Mouse (Mus musculus): Measurements from ENCODE around the gene Hs6st3. TPM values are rescaled to one million over a fixed set of nuclear protein-coding genes. Genes with fewer than 3 reads are reported as not detected.
A peak's percentile ranks its signal among the peaks of the same experiment; 100 is the strongest.

Gene Hs6st3
- total RNA-seq, 2 experiments from 2014 or later: 58.6 to 59.6 TPM

DNA sequence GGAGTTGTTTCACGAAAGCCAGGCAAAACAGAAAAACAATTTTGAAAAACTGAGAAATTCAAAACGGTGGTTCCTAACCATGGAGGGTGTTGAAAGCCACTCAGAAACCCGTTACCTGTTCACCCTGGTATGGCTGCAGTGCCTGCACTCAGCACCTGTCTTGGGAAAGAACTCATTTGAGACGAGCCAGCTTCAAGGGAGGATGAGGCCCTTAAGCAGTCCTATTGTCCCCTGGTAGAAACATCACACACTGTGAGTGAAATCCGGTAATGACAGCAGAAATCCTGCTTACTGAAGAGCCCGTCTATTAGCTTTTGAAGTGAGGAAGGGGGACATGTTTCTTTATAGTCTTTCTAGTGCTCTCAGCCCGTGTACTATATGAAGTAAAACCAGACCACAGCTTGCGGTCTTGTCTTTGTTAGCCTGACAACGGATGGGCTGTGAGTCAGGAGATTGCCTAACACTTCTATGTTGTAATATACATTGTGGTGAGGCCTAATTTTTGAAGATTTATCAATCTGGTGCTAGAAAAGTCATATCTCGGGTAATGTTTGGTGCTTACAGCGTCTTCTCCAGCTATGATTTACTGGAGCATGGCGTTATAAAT is 641.9 kb downstream of the Hs6st3 start:
- no peak for DNase-seq (ENCODE audit: low spot score in 2 of 2)

DNA sequence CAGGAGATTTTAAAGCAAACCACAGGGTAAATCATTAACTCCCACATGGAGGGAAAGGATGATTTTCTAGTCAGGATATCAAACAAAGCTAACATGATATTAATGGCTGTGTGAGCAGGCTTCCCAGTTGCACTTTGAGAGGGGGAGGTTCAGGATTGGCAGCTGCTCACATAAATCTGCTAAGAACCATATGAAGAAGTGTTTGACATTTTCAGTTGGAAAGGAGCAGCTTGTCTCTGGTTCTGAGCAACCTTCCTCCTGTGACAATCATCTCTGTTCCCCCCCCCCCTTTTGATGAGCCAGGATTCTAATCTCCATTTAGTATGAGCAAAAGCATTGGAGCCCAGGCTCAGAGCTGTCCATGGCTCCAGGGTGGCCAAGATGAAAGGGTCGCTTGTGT is 643.0 kb downstream of the Hs6st3 start:
- DNase-seq (ENCODE audit: low spot score in 2 of 2): peak; percentile 67 to 81

DNA sequence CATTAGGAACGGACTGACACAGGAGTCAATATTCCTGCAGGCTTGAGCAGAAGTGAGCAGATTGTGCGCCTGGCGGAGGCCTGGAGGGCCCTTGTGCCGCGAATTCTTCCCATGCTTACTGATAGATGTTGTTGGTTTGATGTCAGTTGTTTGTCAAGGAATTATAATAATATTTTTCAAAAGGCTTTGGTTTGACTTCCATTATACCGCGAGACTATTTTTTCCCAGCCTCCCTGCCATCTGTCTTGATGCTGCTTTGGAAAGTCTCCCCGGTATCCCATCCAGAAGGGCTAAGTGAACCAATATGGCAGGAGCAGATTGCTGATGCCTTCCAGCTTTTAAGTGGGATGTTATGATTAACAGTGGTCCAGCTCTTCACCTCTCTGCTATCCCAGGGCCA is 651.3 kb downstream of the Hs6st3 start:
- peak; percentile 84 to 94 for DNase-seq (ENCODE audit: low spot score in 2 of 2)

DNA sequence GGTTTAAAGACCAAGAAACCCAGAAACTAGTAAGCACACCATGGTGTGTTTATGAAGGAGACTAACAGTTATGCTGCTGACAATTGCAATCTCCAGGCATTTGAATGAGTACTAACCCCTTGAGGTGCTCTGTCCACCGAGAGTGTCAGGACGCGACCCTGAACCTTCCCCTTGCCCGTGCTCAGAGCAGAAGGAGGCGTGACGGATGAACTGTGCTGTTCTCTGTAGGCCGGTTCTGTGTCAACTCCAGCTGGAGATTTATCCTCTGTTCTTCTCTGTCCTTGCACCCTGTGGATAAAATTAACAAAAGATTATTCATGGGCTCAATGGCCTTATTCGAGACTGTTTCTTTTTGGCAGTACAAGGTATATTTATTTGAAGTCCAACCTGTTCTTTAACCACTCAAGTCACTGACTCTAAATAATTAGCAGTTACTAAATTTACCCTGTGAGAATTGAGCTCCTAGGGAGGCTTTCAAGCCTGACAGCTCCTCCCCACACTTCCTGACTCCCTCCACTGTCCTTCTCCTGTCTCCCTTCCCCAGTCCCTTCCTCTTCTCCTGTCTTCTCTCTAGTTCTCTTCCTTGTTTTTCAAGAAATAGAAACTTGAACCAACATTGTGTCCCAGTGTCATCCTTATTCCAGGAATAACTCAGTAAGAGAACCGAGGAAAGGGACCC is 659.2 kb downstream of the Hs6st3 start:
- no peak for DNase-seq (ENCODE audit: low spot score in 2 of 2)

DNA sequence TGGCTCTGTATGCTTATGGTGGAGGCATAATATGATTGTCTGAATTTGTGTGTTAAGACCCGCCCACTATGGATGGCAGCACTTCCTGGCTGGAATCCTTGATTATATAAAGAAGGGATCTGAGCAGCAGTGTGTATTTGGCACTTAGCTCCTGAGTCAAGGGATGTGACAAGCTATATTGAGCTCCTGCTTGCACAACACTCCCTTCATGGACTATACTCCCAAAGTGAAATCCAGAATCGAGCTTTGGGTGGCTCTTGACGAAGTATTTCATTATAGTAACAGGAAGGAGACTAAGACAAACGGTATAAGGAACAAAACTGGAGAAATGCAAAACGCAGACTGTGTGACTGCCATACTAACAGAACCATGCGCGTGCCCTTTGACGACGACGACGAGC is 660.4 kb downstream of the Hs6st3 start:
- no peak for DNase-seq (ENCODE audit: low spot score in 2 of 2)

DNA sequence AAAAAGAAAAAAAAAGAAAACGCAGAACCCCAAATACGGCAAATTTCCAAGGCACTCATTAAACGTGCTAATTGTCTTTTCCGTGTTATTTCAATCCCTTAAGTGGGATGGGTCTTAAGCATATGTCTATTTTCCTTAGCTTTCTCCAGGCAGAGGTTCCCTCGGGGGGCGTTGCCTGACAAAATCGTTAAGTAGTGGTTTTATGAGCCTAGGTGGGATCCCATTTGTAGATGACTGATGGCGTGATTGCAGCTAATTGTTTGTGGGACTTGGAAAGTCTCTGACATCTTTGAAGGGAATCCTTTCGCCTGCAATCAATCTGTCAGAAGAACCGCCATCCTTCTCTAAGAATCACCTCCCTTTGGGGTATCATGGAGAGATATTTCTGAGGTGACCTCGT is 662.7 kb downstream of the Hs6st3 start:
- DNase-seq (ENCODE audit: low spot score in 2 of 2): no peak

DNA sequence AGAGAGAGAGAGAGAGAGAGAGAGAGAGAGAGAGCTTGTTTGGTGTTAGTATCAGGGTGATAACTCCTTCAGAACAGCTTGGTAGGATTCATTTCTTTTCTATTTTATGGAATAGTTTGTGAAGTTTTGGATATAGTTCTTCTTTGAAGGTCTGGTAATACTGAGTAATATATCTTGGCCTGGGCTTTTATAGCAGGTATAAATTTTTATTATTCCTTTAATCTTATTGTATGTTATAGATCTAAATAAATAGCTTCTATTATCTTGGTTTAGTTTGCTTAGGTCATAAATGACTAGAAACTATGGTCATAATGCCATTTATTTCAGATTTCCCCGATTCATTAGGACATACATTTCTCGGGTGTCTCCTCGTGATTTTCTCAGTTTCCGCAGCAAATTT is 675.8 kb downstream of the Hs6st3 start:
- DNase-seq (ENCODE audit: low spot score in 2 of 2): no peak

DNA sequence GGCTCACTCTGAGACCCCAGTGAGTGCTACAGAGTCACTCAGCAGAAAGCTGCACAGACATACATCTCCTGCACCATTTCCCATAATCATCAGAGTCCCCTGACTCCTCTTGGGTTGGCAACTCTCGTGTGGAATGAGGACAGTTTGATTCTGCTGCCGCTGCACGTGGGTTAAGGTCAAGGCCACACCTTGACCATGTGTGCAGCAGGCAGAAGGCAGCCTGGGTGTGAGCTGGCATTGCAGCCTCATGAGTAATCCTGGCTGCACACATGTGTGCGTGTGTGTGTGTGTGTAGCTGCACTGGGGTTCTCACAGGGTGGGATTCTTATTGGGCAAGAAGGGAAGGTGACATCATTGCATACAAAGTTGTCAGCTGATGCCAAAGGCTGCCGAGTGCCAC is 677.5 kb downstream of the Hs6st3 start:
- DNase-seq (ENCODE audit: low spot score in 2 of 2): no peak

DNA sequence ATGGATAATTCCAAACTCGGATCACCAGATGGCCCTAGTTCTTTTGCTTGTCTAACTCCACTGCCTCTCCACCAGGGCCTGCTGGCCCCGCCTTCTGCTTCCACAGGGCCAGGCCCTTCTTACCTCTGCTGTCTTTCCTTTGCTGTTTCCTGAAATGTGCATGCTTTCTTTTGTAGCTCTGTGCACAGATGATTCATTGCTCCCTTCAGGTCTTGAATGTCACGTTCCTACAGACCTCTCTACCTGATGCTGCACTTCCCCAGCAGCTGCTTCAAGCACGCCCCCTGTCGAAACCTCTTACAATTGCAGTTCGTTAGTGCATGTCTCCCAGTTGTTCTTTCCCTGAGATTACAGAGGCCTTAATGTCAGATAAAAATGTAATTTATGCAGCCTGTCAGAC is 682.4 kb downstream of the Hs6st3 start:
- no peak for DNase-seq (ENCODE audit: low spot score in 2 of 2)

DNA sequence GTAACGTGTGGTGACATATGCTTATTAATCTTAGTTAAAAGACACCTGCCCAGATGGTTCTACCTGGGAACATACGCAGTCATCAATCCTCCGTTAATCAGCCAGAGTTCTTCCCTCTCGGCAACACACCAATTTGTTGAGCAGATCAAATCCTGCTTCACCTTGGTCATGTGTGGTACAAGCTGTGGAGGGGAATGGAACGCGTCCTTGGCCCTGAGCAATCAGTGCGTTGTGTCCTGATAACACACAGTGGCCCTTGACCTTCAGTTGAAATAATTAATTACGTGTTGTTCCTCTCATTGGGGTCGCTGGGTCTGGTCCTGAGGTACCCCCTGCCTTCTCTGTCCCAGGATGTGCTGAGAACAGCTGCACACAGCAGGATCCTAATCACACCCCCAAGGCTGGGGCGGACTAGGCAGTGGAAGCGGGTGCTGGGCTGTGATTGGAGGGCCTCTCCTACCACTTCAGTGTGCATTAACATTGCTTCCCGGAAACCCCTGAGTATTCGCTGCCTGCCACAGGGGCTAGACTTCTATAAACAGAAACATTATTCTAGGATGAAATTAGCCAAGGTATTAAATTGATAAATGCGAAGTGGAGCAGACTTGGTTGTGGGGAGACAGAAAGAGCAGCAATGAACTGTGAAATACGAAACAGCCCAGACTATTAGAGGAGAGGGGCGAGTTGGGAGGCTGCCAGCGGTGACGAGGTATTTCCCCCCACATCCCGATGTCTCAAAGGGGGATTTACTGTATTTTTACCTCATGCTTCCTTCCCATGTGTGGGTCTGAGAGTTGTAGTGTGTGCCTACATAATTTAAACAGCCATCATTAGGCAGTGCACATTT is 693.2 kb downstream of the Hs6st3 start:
- no peak for DNase-seq (ENCODE audit: low spot score in 2 of 2)

DNA sequence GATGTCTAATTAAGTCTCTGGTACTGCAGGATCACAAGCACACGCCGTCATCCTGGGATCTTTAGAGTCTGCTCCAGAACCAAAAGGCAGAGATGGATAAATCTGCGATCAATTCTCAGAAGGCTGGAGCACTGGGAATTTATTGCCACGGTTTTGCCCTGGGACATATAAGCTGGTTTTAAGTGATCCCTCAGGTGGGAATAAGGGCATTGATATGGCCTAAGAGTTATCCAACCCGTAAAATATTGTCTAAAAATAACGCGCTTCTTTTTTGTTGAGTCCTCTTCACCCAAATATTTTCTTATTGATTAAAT is 693.8 kb downstream of the Hs6st3 start:
- no peak for DNase-seq (ENCODE audit: low spot score in 2 of 2)

DNA sequence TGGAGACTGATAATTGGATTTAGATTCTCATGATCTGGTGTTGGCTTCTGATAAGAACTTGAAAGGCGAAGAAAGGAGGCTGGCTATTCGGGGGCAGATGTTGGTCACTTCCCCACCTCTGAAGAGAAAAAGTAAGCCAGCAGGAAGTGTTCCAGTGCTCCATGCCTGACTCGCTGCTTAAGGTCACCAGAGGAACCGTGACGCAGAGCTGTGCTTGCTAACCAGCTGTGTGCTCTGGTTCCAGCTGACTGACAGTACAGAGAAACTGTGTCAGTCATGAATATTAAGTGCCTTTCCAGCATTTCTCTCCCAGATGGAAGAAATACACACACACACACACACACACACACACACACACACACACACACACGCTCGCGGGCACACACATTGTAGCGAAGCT is 694.8 kb downstream of the Hs6st3 start:
- DNase-seq (ENCODE audit: low spot score in 2 of 2): no peak

DNA sequence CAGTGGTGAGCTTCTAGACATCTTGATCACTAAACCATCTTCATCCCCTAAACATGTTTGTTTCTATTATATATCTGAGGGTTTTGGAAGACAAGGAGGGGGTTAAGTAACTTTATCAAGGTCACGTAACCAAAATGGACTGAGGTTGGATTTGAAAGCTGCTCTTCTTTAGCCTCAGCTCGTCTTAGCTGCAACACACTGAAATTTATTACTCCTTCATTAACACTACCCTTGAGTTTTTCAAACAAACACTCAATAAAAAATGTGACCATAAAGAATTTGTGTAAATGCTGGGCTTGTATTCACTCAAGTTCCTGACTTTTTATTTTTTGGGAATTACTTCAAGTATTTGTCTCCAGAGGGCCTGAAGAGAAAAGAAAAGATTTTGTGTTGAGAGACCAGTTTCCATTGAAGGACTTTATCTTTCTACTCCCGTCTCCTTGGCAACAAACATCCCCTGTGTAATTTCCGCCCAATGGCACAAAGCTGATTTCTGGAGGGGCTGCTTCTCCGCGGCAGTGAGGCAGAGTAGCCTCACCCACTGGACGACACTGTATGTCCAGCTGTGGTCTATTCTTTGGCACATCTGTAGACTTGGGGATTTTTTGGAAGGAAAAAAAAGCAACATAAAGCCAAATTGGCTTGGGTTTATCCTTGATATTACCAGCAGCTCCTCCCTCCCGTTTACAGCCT is 696.0 kb downstream of the Hs6st3 start:
- DNase-seq (ENCODE audit: low spot score in 2 of 2): no peak

DNA sequence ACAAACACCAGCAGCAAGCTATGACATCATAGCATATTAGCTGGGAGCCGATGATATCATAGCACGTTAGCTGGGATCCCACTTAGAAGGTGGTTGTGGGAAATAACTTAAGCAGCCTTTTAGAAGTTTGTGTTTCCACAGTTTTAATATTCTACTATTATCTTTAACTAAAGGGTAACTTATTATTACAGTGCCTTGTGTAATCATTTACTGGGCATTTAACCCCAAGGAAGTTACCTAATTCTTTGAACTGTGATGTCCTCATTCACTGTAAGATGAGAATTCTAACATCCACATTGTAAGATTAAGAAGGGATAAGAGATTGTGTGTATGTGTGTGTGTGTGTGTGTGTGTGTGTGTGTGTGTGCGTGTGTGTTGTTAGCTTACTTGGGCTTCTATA is 697.9 kb downstream of the Hs6st3 start:
- DNase-seq (ENCODE audit: low spot score in 2 of 2): no peak

DNA sequence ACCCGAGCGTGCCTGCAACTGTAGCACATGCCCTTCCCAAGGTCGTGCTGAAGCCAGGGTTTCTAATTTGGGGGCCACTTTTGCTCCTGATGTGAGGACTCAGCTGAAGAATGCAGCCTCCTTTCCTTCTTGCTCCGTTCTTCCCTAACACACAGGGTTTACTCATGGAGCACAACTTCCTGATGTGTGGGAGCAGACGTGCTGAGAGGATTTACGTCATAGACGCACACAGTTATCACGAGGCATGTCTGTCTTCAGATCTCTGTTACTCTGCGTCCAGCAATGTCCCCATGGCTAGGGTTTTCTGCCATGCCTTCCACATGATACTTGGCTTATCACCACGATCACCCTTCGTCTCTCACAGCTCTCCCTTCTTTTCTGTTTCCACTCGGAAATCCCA is 709.4 kb downstream of the Hs6st3 start:
- no peak for DNase-seq (ENCODE audit: low spot score in 2 of 2)

DNA sequence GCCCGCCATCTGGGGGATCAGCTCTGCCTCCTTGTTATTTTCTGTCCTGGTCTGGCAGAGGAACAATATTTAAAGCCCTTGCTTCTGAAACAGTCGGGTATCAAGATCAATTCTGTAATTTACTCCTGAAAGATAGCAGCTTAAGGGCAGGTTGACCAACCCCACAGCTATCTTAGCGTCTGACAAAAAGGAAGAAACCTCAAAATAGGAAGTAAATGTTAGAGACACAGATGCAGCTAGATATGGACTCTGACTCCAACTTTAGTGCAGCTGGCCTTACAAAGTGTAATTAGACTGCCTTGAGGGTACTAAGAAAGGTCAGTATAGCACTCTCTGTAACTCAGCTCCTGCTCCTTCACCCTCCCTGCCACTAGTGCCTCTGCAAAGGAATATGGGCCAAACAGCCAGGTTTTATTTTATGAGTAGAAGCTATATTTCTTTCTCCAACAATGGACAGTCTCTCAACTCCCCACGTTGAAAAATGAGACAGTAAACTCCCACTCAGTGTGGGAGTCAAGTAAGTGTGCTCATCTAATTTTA is 710.7 kb downstream of the Hs6st3 start:
- DNase-seq (ENCODE audit: low spot score in 2 of 2): no peak

DNA sequence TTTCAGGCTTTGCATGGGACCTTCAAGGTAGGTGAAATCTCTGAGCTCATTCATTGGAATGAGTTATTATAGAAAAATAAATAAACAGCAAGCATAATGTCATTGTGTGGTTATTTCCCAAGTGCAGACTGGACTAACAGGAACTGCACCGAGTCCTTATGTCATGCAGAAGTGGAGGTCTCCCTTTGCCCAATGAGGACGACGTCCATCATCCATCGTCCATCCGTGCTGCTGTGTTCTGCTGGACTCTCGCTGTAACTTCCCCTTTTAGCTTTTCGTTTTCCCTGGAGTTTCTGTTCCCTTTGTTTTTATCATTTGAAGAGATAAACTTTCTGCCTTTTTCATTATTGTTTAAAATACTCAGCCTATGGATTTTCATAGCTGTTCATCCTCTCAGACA is 711.2 kb downstream of the Hs6st3 start:
- no peak for DNase-seq (ENCODE audit: low spot score in 2 of 2)

DNA sequence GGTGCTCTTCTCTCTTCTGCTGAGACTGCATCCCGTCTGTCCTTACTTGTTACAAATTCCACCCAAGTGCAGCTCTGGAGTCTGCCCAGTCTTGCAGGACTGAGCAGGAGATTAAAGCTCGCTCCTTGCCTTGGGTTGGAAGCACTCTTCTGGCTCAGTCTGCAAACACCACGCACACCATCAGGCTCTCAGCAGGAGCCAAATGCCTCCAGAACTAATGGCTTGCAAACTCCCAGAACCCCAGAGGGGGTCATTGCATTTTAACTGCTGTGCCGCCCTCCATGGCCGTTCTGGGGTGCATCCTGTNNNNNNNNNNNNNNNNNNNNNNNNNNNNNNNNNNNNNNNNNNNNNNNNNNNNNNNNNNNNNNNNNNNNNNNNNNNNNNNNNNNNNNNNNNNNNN is 714.0 kb downstream of the Hs6st3 start:
- DNase-seq (ENCODE audit: low spot score in 2 of 2): peak in 1 of 2 experiments; percentile 63

DNA sequence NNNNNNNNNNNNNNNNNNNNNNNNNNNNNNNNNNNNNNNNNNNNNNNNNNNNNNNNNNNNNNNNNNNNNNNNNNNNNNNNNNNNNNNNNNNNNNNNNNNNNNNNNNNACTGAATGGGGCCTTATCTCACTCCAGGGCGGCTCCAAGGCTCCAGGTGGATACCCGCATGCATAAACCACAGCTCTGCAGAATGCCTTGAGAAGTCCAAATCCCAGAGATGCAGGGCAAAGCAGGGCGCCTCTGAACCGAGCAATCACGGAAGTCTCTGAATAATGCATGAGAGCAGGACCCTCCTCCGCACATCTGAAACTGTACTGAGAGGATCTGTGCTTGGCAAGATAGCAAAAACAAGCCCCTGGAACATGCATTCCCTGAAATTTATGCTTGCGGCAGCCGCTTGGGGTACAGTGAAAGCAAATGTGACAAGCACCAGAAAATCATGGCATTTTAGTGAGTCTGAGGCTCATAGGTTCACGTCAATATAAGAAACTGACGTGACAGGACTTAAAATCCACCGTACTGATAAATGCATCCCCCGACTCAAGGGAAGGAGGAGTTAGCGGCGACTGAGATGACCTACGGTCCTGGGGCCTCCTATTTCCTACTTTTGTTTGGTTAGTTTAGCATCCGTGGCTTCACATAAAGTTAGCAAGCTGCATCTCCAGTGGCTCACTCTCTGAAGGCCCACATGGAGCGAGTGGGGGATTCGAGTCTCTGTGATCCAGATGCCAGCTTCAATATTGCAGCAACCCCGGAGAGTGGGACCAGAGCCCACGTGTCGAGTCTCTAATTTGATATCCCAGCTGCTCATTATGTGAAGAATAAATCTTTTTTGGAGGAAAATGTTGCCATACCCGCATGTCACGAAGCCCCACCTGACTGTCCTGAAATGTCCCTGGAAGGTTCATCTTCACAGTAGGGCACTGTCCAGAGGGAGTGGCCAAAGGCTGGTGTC is 719.5 kb downstream of the Hs6st3 start:
- peak; percentile 57 to 84 for DNase-seq (ENCODE audit: low spot score in 2 of 2)

DNA sequence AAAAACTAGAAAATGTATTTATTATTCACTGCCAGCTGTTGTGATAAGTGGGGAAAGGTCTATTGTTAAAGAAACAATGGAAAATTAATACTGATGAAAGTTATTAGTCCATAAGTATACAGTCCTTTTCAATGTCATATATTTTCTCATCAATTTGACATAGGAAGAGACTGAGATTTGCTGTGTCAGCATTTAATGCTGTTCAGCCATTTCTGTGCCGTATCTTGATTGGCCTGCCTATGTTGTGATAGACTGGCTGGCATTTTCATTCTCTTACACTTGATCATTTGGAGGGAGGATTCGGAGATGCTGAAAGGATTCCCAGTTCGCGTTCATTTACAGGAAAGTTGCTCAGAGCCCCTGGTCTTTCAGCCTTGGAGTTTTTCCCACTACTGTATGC is 735.5 kb downstream of the Hs6st3 start:
- DNase-seq (ENCODE audit: low spot score in 2 of 2): no peak

DNA sequence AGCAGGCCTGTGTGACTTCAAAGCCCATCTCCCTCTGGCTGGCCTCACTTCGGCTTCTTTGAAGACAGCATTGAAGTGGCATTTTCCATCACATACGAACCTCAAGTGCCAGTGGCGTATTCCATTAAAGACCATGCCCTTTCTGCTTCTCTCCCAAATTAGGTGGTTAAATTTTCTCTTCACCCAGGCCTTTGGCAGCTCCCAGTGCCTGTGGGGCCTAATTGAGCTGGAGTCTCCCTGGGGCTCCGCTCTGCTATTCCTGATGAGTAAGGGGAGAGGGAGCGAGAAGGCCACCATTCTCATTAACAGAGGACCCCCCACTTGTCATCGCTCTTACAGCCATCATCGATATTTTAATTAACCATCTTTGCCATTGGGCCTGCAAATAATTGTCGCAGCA is 754.8 kb downstream of the Hs6st3 start:
- no peak for DNase-seq (ENCODE audit: low spot score in 2 of 2)
